Mouse (Mus musculus) CH12.LX (cell line): ENCODE results near the gene Filip1l.

Experiments used
- CTCF ChIP-seq, 2 experiments: IDR thresholded peaks in 1 of 2; conservative IDR thresholded peaks in 1 of 2; 2 replicates each; pipeline ENCODE4 v1.5.1; 2011 to 2012; ENCODE audit warnings: low read depth in 2 of 2, low read length in 2 of 2, improper control_type of control experiment in 1 of 2, inconsistent platforms in 1 of 2, mild to moderate bottlenecking in 1 of 2, moderate library complexity in 1 of 2
- ETS1 ChIP-seq: conservative IDR thresholded peaks from 2 replicates; pipeline ENCODE4 v1.6.1; 2012; ENCODE audit warnings: low read depth, mild to moderate bottlenecking, inconsistent platforms, low read length, improper control_type of control experiment, moderate library complexity
- HCFC1 ChIP-seq: IDR thresholded peaks from 2 replicates; pipeline ENCODE4 v1.6.1; 2012; ENCODE audit warnings: low read depth, mild to moderate bottlenecking, inconsistent platforms, low read length, improper control_type of control experiment
- SMC3 ChIP-seq: IDR thresholded peaks from 2 replicates; pipeline ENCODE4 v1.6.1; 2011; ENCODE audit warnings: low read depth, low read length, improper control_type of control experiment

DNA sequence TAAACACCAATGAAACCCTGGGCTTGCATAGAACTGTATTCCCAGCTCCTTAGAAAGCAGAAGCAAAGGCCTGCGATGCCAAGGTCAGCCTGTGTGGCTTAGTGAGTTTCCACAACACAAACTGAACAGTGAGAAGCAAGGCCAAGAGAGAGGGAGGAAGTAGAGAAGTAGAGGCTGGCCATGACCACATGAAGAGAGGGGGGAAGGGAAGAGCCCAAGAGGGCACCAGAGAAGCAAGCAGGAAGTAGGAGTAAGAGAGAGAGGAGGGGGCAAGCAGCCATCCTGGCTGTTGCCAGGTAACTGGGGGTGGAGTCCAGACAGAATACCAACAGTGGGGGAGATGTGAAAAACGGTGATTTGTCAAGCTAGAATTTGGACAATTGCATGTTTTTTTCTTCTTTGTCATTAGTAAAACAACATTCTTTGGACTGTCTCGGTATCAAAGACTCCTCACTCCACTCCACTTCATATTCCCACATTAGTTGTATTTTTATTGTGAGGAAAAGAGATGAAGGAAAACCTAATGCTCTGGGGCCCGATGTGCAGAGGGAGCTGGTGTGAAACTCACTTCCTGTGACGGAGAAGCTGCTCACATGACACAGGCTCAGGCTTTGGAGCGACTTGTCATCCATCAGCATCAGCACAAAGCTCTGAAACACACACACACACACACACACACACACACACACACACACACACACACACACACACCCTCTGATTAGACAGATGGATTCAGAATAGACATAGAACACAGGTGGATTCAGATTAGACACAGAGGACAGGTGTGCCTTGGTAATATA lies 70.3 kb downstream of the Filip1l start:
- TF ChIP-seq SMC3 (no peak), HCFC1 (0 out of 2 replicates have a peak, but pooled peaks have one; percentile 37), CTCF (conservative IDR thresholded peaks at IDR 0.05 in 1 of 2, IDR thresholded peaks at IDR 0.05 in 1 of 2; ENCODE audit: low read depth in 2 of 2, low read length in 2 of 2) (no peak), ETS1 (0 out of 2 replicates have a peak, but pooled peaks have one; percentile 25)
